Mouse (Mus musculus) CH12.LX (cell line): ENCODE results near the gene Nomo1.

ENCODE experiments used
- CHD1 ChIP-seq: IDR thresholded peaks from 2 replicates; pipeline ENCODE4 v1.6.1; 2012; ENCODE audit warnings: low read depth, low read length, improper control_type of control experiment, inconsistent platforms
- EP300 ChIP-seq: IDR thresholded peaks from 2 replicates; pipeline ENCODE4 v1.6.1; 2011; ENCODE audit warnings: low read length, improper control_type of control experiment
- JUN ChIP-seq: IDR thresholded peaks from 2 replicates; pipeline ENCODE4 v1.6.1; 2011; ENCODE audit warnings: low read depth, mild to moderate bottlenecking, low read length, improper control_type of control experiment, moderate library complexity; ENCODE audit not compliant: insufficient read depth
- POLR2A ChIP-seq: IDR thresholded peaks from 2 replicates; pipeline ENCODE4 v1.6.1; 2011; ENCODE audit warnings: low read depth, mild to moderate bottlenecking, improper control_type of control experiment, low read length
- POLR2AphosphoS2 ChIP-seq: IDR thresholded peaks from 2 replicates; pipeline ENCODE4 v1.6.1; 2011; ENCODE audit warnings: low read depth, low read length, improper control_type of control experiment

DNA sequence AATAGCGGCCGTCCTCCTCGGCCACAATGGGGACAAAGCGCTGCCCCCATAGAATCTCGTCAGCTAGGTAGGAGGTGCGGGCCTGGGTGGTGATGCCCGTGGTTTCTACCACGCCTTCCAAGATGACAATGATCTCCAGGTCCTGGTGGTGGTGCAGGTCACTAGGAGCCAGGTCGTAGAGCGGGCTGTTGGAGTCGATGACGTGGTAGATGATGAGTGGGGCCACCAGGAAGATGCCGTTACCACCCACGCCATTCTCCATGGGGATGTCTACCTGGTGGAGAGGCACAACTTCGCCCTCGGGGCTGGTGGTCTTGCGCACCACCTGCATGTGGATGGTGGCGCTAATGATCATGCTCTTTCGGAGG, 65.4 kb downstream of the Nomo1 start:
- TF ChIP-seq CHD1 (no peak), POLR2A (no peak), EP300 (no peak), JUN (no peak), POLR2AphosphoS2 (no peak)
